Mouse (Mus musculus) kidney, adult 2 months (tissue): Measurements from ENCODE around the gene Hmcn2.

Source experiments
- CTCF ChIP-seq: fragments of 200-500 bp; conservative IDR thresholded peaks from 2 replicates; pipeline ENCODE4 v1.5.1; 2011; ENCODE audit warnings: low read depth, mild to moderate bottlenecking, control low read depth, low read length, moderate library complexity, mixed read lengths; ENCODE audit not compliant: insufficient read depth, insufficient read length
- POLR2A ChIP-seq: fragments of 200-500 bp; IDR thresholded peaks from one replicate; pipeline ENCODE4 v1.6.1; 2011; ENCODE audit warnings: low read depth, low read length, control low read depth

DNA sequence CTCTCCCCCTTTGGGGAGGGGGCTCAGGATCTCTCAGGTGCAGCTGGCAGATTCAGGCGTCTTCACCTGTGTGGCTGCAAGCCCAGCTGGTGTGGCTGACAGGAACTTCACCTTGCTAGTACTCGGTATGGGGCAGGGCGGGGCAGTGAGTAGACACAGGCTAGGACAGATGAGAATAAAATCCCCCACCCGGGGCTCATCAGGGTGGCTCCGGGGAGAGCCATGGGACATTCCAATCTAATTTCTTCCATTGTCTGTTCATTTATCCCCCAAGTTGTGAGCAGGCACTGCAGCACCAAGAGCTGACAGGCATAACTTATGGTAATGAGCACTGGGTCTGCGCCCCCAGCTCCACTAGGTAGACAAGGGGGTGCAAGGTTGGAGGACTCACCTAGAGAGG lies 108.4 kb downstream of the Hmcn2 start:
- TF ChIP-seq POLR2A = no peak
- TF ChIP-seq CTCF = no peak
